Mouse (Mus musculus) cerebellum, adult 2 months (tissue): Measurements from ENCODE around the gene Fis1.

Source experiments
- CTCF ChIP-seq: fragments of 200-500 bp; IDR thresholded peaks from 2 replicates; pipeline ENCODE4 v1.5.1; 2011; ENCODE audit warnings: low read depth, mild to moderate bottlenecking, control low read depth, low read length, moderate library complexity, borderline replicate concordance; ENCODE audit not compliant: insufficient read depth
- POLR2A ChIP-seq: fragments of 200-500 bp; IDR thresholded peaks from 2 replicates; pipeline ENCODE4 v1.6.1; 2011; ENCODE audit warnings: low read length, control low read depth, borderline replicate concordance; ENCODE audit not compliant: insufficient read depth

- TF ChIP-seq POLR2A: no peak
- TF ChIP-seq CTCF: no peak
These were observed 4.2 kb downstream of the Fis1 start for GRCm38 (mm10) chr5:136957250-136957649.
